Mouse (Mus musculus) thymus, adult 2 months (tissue): ENCODE results near the gene Nabp2. TPM values are rescaled to one million over a fixed set of nuclear protein-coding genes. Genes with fewer than 3 reads are reported as not detected.

ENCODE experiments used
- DNase-seq: peaks from one replicate; pipeline ENCODE4 v3.0.0; 2021
- H3K27ac ChIP-seq: fragments of 200-500 bp; 2 replicates; pipeline ENCODE4 v1.5.1; 2012; ENCODE audit warnings: low read length, control low read depth; ENCODE audit not compliant: control insufficient read depth, insufficient read depth
- H3K27me3 ChIP-seq: fragments of 200-500 bp; 2 replicates; pipeline ENCODE4 v1.6.1; 2012; ENCODE audit warnings: mild to moderate bottlenecking, low read length, moderate library complexity, mixed read lengths; ENCODE audit not compliant: control insufficient read depth, insufficient read depth
- H3K36me3 ChIP-seq: fragments of 200-500 bp; 2 replicates; pipeline ENCODE4 v1.6.1; 2012; ENCODE audit warnings: mild to moderate bottlenecking, low read length, moderate library complexity; ENCODE audit not compliant: control insufficient read depth, insufficient read depth
- H3K4me1 ChIP-seq: fragments of 200-500 bp; replicated peaks from 2 replicates; pipeline ENCODE4 v1.6.1; 2012; ENCODE audit warnings: low read length; ENCODE audit not compliant: control insufficient read depth, insufficient read depth
- H3K4me3 ChIP-seq: fragments of 200-500 bp; 2 replicates; pipeline ENCODE4 v1.5.1; 2012; ENCODE audit warnings: mild to moderate bottlenecking, low read length, control low read depth, moderate library complexity; ENCODE audit not compliant: control insufficient read depth, insufficient read depth
- CTCF ChIP-seq: fragments of 200-500 bp; IDR thresholded peaks from 2 replicates; pipeline ENCODE4 v1.5.1; 2012; ENCODE audit warnings: mild to moderate bottlenecking, control low read depth, low read length, moderate library complexity, borderline replicate concordance; ENCODE audit not compliant: control insufficient read depth, poor library complexity, insufficient read depth; ENCODE audit errors: extremely low read depth
- POLR2A ChIP-seq: fragments of 200-500 bp; IDR thresholded peaks from 2 replicates; pipeline ENCODE4 v1.6.1; 2012; ENCODE audit warnings: mild to moderate bottlenecking, low read length, control low read depth, moderate library complexity; ENCODE audit not compliant: control insufficient read depth, poor library complexity, insufficient read depth; ENCODE audit errors: extremely low read depth
- WGBS: fragments of 180-500 bp; shearing (Covaris S2); methylation state at CpG from one replicate; pipeline ENCODE4 v1.1.7; 2018; 5-methylcytosine and 5-hydroxymethylcytosine counted together
- polyA plus RNA-seq: library from polyadenylated mRNA; depleted of rRNA; stranded (reverse); fragments of >200 nt; gene quantifications from 2 replicates; pipeline ENCODE4 v1.2.3, GENCODE M21; 2012

Nabp2 gene
- polyA plus RNA-seq, 1 experiment = 18.0 TPM

DNA sequence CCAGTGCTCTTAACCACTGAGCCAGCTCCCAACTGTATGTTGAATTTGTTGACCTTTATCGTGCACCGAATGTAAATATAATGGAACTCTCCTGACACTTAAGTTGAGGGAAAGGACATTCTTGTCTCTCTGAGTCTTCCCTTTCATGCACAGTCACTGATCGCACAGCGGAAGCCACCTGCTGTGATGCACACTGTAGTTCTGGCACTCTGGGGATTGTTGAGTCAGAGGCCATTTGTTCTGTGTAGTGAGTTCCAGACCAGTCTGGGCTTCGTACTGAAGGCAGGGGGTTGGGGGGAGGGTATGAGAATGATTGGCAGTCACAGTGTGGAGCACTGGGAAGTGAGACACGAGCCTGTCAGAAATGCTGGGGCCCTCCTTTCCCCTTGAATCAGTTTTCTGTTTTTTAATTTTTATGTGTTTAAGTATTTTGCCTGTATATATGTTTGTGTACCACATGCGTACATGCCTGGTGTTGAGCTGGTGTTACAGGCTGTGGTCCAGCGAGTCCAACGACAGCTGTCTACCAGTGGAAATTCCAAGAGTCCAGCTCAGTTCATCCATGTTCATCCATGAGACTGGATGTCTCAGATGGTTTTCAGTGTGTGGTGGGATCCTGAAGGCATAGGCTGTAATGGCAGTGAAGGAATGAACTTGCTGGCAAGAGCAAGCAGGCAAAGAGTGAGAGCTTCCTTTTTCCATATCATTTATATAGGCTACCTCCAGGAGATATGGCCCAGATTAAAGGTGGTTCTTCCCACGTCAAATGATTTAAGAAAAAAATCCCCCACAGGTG is 30.2 kb upstream of the Nabp2 start:
- H3K36me3 ChIP-seq = peaks cover 11% of the 10 kb centered on the region

DNA sequence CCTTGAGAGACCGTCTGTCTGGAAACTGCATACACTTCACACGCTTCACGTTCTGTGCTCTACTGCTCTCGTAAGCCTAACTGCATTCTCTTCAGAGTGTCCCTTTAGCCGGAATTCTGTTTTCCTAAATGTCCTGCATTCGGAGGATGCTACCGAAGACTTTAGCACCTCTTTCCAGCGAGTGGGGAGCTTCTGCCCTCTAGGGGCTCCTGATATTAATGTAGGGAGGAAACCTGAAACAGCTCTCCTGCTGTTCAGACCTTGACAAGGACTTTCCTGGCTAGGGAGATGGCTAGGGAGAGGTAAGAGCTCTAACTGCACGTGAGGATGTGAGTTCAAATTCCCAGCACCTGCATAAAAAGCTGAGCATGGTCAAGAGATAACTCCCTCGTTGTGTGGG is 29.1 kb upstream of the Nabp2 start:
- Histone ChIP-seq H3K4me3 (no peak overlapping the region), H3K36me3 (peaks cover 11% of the 10 kb centered on the region), H3K27me3 (no peaks in the 10 kb centered on the region), H3K27ac (no peak overlapping the region), H3K4me1 (peaks cover 18% of the 10 kb centered on the region)
- TF ChIP-seq POLR2A = no peak
- no peak for TF ChIP-seq CTCF
- 77% methylated on average over 10 of the region's 10 CpGs for WGBS
- DNase-seq = peak; percentile 37

More for the DNA sequence above, 30.2 kb upstream of the Nabp2 start:
- Histone ChIP-seq H3K4me1 (peaks cover 8% of the 10 kb centered on the region), H3K27me3 (no peaks in the 10 kb centered on the region), H3K27ac (no peak overlapping the region), H3K4me3 (no peak overlapping the region)
- 97% methylated on average over 10 of the region's 10 CpGs for WGBS
- TF ChIP-seq CTCF (no peak), POLR2A (no peak)
- DNase-seq = no peak

DNA sequence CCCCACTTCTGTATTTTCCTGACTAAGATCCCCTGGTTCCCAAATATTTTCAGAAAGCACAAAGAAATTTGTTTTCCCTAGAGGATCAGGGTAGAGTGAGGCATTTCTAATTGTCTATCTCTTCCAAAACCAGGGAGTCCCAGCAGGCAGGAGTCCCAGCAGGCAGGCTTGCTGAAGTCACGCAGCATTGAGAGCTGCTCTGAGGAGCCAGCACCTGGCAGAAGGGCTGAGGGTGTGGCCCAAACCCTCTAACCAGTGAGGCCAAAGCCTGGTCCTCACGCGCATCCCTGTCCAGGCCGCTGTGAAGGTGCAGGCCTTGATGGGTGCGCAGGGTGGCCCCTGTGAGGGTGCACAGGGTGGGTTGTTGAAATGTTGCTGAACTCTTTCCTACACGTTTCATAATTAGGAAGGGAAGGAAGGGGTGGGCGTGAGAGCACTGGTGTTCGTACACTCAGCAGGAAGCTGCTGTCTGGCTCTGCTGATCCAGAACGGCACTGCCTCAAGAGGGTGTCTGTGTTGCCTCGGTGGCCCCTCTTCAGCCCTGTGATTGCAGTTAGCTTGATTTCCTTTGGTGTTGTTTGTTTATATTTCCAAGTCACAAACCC is 27.5 kb upstream of the Nabp2 start:
- TF ChIP-seq CTCF (no peak), POLR2A (no peak)
- Histone ChIP-seq H3K4me1 (peaks cover 32% of the 10 kb centered on the region), H3K4me3 (no peak overlapping the region), H3K27me3 (no peaks in the 10 kb centered on the region), H3K27ac (peak overlapping the region; percentile 45), H3K36me3 (peaks cover 11% of the 10 kb centered on the region)
- WGBS = 71% methylated on average over 10 of the region's 10 CpGs
- peak; percentile 18 for DNase-seq

DNA sequence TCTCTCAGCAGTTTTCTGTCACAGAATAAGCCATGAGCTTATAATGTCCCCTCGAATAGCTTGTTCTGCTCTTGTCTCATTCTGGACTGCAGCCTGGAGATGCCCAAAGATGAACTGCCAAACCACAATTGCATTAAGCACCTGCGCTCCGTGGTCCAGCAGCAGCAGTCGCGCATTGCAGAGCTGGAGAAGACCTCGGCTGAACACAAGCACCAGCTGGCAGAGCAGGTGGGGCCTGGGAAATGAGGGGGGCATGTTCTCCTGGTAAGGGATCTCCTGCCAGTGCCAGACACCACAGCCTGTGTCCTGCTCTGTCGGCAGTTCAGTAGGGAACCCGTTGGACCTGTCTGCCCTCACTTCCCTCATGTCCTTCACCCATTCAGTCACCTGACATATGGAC is 25.1 kb upstream of the Nabp2 start:
- no peak for DNase-seq
- no peaks in the 10 kb centered on the region for H3K27me3 ChIP-seq
- H3K36me3 ChIP-seq = peaks cover 11% of the 10 kb centered on the region
- no peak for TF ChIP-seq CTCF
- no peak for TF ChIP-seq POLR2A
- H3K4me1 ChIP-seq = peaks cover 35% of the 10 kb centered on the region
- WGBS = 25% methylated on average over 8 of the region's 8 CpGs
- no peak overlapping the region for H3K4me3 ChIP-seq
- no peak overlapping the region for H3K27ac ChIP-seq

DNA sequence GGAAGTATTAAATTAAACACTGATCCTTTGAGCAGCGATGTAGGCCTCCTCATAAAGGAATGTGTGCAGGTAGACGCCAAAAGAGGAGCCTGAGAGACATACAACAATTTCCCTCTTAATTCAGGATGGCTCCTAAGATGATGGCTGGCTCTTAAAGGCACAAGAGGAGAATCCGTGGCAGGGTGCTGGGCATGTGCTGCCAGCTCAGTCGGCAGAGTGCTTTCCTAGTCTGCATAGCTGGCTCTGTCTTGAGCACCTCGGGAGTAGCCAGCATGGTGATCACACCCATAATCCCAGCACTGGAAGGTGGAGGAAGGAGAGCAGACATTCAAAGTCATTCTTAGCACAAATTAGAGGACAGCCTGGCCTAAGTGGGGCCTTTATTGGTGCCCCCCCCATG is 24.6 kb upstream of the Nabp2 start:
- Histone ChIP-seq H3K4me3 (no peak overlapping the region), H3K4me1 (peaks cover 35% of the 10 kb centered on the region), H3K36me3 (peaks cover 11% of the 10 kb centered on the region), H3K27me3 (no peaks in the 10 kb centered on the region), H3K27ac (peak overlapping the region; percentile 96)
- DNase-seq = no peak
- TF ChIP-seq POLR2A (no peak), CTCF (no peak)
- WGBS = 64% methylated on average over 5 of the region's 5 CpGs

DNA sequence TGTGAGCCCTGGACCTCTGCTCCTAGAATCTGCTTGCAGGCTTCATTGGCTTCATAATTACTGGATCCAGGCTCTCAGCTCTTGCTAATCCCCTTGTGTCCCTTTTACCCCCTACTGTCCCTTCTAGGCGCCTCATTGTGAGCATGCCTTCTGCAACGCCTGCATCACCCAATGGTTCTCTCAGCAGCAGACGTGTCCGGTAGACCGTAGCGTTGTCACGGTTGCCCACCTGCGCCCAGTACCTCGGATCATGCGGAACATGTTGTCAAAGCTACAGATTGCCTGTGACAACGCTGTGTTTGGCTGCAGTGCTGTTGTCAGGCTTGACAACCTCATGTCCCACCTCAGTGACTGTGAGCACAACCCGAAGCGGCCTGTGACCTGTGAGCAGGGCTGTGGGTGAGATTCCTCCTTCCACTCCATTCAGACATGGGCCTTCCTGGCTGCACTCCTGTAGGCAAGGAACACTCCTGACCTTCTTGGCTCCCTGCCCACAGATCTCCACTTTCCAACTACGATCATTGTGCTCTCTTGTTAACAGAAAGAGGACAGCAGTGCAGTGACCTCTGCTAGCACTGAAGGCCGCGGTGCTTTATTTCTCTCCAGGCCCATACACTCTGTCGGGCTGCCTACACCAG is 24.0 kb upstream of the Nabp2 start:
- Histone ChIP-seq H3K4me3 (no peak overlapping the region), H3K27me3 (no peaks in the 10 kb centered on the region), H3K27ac (peak overlapping the region; percentile 96), H3K4me1 (peaks cover 35% of the 10 kb centered on the region), H3K36me3 (peaks cover 11% of the 10 kb centered on the region)
- TF ChIP-seq POLR2A (no peak), CTCF (no peak)
- DNase-seq = peak; percentile 19
- 86% methylated on average over 17 of the region's 17 CpGs for WGBS

DNA sequence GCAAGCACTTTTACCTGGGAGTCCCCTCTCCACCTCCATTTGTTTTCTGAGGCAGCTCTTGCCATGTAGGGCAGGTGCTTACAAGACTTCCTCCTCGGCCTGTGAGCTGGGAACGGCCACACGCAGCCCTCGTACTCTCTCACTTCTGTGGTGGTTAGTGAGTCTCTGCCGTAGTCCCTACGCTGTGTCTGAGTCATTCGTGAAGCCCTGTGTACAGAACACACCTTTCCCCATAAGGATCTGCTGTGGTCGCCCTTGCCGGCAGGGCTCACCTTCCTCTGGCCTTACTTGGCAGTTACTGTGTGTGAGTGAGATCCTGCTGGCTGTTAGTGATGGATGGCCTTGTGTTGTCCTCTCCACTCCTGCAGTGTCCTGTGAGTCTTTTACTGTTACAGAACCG is 23.4 kb upstream of the Nabp2 start:
- 9% methylated on average over 10 of the region's 10 CpGs for WGBS

More for the DNA sequence above, 23.4 kb upstream of the Nabp2 start:
- Histone ChIP-seq H3K36me3 (peaks cover 15% of the 10 kb centered on the region), H3K4me3 (peak overlapping the region; percentile 13), H3K4me1 (peaks cover 35% of the 10 kb centered on the region), H3K27me3 (no peaks in the 10 kb centered on the region), H3K27ac (peak overlapping the region; percentile 96)
- DNase-seq = peak; percentile 57
- TF ChIP-seq CTCF = no peak
- 0 out of 2 replicates have a peak, but pooled peaks have one; percentile 22 for TF ChIP-seq POLR2A
